Mouse (Mus musculus): ENCODE data around the gene Ifitm10.
"Not testable (repeated sequence)": the region's sequence is repeated elsewhere in the genome, so short reads cannot be mapped to it uniquely, and the experiment has no call there.

Ifitm10 gene

DNA sequence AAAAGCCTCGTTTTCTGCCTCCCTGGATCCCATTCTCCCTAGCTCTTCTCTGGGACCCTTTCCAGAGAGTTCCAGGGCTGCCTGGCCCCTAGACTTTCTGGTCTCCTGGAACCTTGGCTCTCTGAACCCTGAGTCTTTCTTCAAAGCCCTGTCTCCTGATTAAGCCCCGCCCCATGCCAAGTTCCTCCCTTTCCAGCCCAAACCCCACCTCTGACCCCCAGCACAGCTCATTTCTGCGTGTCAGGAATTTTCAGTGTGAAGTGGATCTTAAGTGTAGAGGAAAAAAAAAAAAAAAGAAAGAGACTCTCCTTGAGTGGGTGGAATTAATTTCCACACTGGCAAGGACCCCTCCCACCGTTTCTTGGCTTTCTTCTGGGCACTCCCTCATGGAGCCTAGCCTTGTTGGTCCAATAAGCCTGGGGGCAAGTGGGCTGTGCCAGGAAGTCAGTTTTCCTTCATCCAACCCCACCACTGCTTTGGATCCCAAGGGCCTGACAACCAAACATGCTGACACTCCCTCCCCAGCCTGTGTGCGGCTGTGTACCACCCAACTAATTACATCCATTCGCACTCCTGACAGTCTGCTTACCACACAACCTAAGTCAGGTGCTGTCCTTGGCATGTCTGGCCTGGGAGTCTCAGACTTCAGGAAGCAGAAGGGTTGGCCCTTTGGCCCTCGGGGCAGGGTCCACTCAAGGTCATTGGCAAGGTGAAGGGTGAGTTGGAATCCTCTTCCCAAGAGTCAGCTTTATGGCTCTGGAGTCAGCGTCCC lies at the start of gene Ifitm10:
Ifitm10 (minus strand) TSS at position 113 of the 772 bp plus-strand sequence.
- DNase-seq (ENCODE audit: low spot score in 2 of 2), result no peak

DNA sequence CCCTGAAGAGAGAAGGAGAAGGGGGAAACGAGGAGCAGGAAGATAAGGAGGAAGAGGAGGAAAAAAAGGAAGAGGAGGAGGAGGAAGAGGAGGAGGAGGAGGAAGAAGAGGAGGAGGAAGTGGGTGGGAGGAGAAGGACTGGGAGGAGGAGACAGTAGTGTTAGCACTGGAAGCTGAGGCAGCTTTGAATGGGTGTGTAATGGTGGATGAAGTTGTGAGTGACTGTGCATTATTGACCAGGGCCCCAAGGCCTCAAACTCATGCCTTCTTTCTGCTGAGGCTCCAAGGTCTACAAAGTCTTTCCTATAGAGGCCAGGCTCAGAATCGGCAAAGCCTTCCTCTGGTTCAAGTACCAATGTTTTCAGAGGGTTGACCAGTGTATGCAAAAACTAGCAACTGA lies 48.3 kb upstream of the Ifitm10 start:
- DNase-seq (ENCODE audit: low spot score in 2 of 2), result no peak

DNA sequence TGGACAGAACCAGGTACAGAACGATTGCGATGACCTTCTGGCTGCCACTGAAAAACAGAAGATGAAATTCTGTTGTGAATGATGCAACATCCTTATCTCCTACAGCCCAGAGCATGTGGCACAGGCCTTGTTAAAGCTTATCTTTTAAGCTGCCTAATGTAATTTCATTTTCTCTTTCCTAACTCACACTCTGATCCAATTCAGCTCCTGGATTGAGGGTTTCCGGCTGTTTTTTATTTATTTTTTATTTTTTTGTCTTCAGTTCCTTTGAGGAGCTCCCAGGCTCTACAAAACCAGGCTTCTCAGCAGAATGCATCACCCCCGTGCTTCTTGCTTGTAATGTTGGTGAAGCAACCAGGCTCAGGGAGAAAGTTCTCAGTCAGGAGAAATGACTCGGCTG lies 46.3 kb upstream of the Ifitm10 start:
- DNase-seq (ENCODE audit: low spot score in 2 of 2), result no peak

DNA sequence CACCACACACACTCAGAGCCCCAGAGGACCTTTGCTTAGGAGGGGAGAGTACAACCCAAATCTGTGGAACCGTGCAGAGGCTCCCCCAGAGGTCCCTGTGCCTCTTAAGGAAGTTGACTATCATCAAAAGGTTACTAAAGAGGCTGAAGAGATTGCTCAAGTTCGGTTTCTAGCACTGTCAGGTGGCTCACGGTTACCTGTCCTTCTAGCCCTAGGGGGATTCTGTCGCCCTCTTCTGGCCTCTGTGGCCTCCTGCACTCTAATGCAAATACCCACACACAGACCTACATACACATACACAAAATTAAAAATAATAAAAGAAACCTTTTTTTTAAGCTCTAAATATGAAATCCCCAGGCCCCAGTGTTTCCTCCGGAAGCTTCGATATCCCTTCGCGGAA lies 45.1 kb upstream of the Ifitm10 start:
- DNase-seq (ENCODE audit: low spot score in 2 of 2), result no peak

DNA sequence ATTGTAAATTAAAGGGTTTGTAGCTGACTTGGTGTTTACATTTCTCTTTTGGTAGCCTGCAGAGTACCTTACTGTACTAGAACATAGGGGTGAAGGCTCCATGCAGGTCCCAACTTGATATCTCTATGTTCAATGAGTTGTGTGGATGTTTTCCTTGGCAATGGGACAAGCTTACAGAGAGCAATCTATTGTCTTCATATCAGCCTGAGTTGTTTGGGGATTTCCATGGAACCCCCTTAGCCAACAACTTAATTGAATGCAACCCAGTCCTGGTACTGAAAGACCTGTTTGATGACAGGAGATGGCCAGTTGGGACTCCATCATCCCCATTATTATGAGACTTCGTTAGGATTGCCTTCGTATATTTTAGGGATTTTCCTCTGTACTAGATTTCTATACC lies 44.5 kb upstream of the Ifitm10 start:
- no peak for DNase-seq (ENCODE audit: low spot score in 2 of 2)

- DNase-seq (ENCODE audit: low spot score in 2 of 2), result no peak
These were observed 42.7 kb upstream of the Ifitm10 start for GRCm38 (mm10) chr7:142416225-142416624.

DNA sequence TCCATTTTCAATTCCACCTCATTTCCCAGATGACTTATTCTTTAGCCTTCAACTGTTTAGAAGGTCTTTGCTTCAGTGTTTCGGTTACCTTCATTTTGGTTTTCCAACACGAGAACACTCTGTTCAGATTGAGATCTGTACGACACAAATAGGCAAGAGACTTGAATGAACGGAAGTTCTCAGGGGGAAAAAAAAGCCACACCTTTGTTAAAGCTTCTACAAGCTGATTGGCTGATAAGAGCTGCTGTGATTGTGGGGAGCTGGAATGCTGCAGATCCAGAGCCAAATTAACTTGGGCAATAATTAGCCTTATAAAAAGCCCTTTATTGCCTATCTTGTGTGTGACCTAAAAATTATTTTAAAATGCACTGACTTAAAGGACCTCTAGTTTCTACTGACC lies 41.8 kb upstream of the Ifitm10 start:
- DNase-seq (ENCODE audit: low spot score in 2 of 2), result no peak

- no peak for DNase-seq (ENCODE audit: low spot score in 2 of 2)
These were observed 39.7 kb upstream of the Ifitm10 start for GRCm38 (mm10) chr7:142413285-142413684.

DNA sequence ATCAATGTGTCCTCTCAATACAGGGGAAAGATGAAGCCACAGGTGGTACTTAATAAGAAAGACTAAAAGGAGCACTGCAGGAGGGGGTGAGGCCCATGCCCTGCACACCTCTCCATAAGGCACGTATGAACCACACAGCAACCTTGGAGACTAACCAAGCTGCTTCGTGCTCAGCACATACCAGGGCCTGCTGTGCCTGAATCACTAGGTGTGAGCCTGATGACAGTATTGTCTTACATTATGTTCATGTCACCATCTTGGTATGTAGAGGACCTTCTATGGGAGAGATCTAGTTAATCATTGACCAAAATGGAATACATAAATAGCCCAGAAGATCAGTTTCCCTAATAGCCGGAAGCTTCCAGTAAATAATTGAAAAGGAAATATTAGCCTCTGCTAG lies 36.0 kb upstream of the Ifitm10 start:
- no peak for DNase-seq (ENCODE audit: low spot score in 2 of 2)

- DNase-seq (ENCODE audit: low spot score in 2 of 2), result no peak
These were observed 35.1 kb upstream of the Ifitm10 start for GRCm38 (mm10) chr7:142408686-142409085.

DNA sequence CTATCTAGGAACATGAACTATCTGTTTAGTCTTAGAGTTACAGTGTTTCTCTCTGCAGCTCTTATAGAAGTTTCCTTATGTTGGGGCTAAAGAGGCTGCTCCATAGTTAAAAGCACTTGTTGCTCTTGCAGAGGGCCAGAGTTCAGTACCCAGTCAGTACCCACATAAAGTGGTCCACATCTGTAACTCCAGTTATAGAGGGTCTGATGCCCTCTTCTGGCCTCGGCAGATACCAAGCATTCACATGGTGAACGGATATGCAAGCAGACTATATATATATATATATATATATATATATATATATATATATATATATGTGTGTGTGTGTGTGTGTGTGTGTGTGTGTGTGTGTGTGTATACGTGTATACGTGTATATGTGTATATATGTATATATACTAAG lies 34.4 kb upstream of the Ifitm10 start:
- no peak for DNase-seq (ENCODE audit: low spot score in 2 of 2)

DNA sequence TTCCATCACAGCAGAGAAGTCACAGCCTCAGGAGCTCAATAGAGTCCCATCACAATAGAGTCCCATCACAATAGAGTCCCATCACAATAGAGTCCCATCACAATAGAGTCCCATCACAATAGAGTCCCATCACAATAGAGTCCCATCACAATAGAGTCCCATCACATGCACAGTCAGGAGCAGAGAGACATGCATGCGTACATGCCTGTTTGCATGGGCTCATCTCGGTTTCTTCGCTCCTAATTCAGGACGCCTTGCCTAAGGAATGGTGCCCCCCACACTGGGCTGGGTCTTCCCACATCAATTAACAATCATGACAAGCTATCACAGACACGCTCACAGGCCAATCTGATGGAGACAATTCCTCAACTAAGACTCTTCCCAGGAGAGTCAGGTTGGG lies 31.6 kb upstream of the Ifitm10 start:
- DNase-seq (ENCODE audit: low spot score in 2 of 2), result not testable (repeated sequence)

DNA sequence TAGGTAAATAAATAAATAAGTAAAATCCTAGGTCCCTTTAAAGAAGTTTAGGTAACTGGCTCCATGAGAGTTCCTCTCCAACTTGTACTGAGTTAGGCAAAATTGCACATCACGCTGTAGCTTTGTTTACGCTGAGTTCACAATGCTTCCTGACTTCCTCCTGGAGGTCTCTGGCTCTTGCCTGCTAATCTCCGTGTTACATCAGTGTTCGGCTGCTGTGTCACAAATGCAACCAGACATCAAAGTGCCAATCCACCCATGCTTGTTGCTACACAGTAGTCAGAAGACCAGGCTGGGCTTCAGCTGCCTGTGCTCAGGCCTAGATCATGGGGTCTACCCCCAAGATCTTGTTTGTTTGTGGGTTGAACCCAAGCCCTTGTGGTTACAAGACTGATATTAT lies 30.0 kb upstream of the Ifitm10 start:
- no peak for DNase-seq (ENCODE audit: low spot score in 2 of 2)

DNA sequence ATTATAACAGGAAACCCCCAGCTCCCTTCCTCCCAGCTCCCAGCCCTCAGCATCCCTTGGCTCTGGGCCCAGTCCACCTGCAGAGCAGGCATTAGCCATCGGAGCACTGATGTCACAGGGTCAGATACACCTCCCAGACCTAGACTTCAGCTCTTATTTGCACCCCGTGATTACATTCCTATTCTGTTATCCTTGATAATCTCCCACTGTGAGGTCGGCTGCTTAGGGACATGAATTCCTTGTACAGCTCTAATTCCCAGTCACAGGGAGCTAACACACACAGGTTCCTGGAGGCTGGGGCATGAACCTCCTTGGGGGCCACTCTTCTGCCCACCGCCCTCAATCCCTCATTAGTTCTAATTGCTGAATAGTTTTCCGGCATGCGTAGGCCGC lies 27.2 kb upstream of the Ifitm10 start:
- DNase-seq (ENCODE audit: low spot score in 2 of 2), result no peak

DNA sequence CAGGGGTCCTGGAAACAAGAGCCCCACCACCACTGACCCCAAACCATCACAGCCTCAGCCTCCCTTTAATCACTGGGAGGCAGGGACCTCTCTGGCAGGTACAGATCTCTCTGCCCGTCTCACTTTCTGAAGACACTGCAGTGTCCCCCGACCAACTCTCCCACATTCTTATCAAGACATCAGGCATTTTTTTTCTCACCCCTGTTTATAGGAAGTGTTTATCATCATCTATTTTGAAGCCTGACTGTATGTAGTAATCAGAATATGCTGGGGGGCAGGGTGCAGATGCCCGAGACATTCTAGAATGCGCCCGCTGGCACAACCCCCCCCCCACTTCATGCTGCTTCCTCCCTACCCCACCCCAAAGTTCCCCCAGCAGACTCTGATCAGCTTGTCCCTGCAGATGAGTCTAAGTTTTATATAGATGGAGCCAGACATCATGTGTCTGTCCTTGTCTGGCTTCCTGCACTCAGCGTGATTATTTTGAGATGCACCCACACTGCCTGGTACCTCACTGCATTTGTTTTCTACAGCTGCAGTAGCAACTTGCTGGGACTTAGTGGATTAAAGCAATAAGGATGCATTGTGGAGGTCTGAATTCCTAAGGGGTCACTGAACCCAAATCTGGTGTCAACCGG lies 26.7 kb upstream of the Ifitm10 start:
- peak in 1 of 2 experiments; percentile 56 for DNase-seq (ENCODE audit: low spot score in 2 of 2)

- no peak for DNase-seq (ENCODE audit: low spot score in 2 of 2)
These were observed 25.7 kb upstream of the Ifitm10 start for GRCm38 (mm10) chr7:142399250-142399649.

DNA sequence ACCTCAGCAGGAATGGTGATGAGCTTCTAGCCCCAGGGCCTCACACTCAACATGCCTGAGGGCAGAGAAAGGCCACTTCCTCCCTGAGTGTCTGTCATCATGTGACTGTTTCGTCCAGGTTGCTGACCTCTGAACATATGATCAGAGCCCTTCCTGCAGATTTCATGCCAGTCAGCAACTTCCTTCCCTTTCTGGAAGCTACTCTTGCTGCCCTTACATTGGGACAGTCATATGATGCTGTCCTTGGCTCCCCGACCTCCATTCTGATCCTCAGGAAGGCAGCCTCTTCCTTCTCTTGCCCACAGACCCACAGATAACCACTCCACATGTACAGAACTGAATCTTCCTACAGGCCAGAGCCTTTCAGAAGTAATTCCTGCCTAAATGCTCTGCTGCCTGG lies 24.5 kb upstream of the Ifitm10 start:
- no peak for DNase-seq (ENCODE audit: low spot score in 2 of 2)

DNA sequence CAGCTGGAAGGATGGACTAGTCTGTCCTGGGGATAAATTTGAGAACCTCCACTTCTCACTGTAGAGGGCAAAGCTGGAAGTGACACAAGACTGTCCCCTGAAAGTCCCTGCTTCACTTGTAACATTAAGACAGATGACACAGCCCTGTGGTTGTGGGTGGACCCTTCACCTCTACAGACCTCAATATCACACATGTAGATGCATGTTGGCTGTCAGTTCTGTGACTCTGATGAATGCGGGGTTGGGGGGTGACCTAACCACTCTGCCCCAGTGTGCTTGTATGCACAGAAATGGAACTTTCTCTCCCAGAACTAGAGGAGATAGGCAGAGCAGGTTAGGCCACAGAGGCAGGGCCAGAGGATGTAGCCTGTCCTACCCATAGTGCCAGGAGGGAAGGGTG lies 23.1 kb upstream of the Ifitm10 start:
- DNase-seq (ENCODE audit: low spot score in 2 of 2), result no peak

DNA sequence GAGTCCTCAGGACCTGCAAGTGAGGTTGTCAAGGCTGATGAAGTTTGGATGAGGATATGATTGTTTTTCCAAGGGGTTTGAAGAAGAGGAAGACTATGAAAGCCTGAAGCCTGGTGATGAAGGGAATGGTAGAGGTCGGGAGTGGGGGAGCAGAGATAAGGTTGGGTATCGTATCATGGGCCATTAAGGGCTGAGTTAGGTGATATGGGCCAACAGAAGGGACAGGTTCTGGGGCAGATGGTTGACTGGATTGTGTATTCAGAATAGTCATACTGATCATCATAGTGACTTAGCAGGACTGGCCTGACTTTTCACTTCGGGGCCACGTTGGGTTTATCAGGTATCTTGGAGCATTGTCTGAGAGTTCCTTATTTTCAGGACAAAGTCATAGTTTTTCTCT lies 21.9 kb upstream of the Ifitm10 start:
- no peak for DNase-seq (ENCODE audit: low spot score in 2 of 2)

DNA sequence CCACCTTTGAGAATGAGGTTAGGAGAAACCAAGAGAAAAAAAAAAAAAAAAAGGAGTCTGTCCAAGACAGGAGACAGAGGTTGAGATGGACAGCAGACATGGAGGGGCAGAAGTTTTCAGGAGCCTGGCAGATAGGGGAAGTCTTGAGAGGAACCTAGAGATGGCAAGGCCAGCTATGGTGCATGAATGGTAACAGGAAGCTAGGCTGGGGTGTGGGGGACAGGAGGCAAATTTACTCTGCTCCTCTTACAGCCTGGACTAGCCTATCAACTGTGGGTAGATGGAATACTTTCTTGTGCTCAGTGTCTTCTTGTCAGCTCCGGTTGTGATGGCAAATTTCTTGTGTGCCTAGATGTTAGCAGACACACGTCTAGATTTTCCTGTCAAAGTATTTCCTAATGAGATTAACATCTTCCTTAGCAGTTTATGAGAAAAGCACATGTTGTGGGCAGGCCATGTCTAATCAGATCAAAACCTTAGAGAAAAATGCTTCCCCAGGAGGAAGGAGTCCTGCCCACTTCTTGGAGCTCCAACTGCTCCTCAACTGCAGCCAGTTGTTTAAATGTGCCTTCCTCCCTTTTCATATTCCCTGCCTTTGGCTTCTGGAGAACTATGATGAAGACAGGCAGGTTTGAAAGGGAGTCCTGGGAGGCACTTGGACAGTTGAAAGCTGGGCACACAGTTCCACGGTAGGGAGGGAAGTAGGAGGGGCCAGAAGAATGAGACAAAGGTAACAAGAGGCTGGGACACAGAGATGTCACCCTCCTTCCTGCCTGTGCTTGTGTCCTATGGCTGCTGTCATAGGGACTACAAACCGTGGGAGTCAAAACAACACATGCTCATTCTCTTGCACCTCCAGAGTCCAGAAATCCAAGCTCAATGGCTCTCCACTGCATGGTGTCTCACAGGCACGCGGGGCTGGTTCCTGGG lies 21.0 kb upstream of the Ifitm10 start:
- DNase-seq (ENCODE audit: low spot score in 2 of 2), result no peak

GRCm38 (mm10) chr7:142393191-142393590 lies 19.6 kb upstream of the Ifitm10 start:
- DNase-seq (ENCODE audit: low spot score in 2 of 2), result no peak

GRCm38 (mm10) chr7:142391609-142392008 lies 18.1 kb upstream of the Ifitm10 start:
- no peak for DNase-seq (ENCODE audit: low spot score in 2 of 2)

All from right cerebral cortex, postnatal 36 days (tissue).